Mouse (Mus musculus): ENCODE data around the gene Nelfe. TPM values are rescaled to one million over a fixed set of nuclear protein-coding genes. Genes with fewer than 3 reads are reported as not detected.

Nelfe gene
- polyA plus RNA-seq, 1 experiment from 2014 or later, result 114 TPM

DNA sequence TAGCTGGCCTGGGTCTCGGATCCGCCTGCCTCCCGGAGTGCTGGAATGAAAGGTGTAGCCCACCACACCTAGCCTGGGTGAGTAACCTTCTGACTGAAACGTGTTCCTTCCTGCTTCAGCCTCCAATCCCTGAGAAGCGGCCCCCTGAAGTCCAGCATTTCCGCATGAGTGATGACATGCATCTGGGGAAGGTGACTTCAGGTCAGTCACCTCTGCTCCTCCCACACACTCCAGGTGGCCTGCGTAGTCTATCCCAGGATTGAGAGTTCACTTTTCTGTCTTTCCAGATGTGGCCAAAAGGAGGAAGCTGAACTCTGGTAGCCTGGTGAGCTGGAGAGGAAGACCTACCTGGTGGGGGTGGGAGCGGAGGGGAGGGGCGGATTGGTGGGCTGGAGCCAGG, 52.7 kb downstream of the Nelfe start:
- no peak overlapping the region for H3K9ac ChIP-seq
- no peak overlapping the region for H3K4me3 ChIP-seq (replicated peaks)
- H3K27ac ChIP-seq (replicated peaks), result no peak overlapping the region
- H3K4me1 ChIP-seq, result peaks cover under 1% of the 10 kb centered on the region
- no peaks in the 10 kb centered on the region for H3K9me3 ChIP-seq (replicated peaks)
- ATAC-seq (ENCODE audit: insufficient number of reproducible peaks, low FRiP score, low TSS enrichment, low read depth), result no peak
- no peak overlapping the region for H3K4me2 ChIP-seq (replicated peaks)
- H3K27me3 ChIP-seq, result no peaks in the 10 kb centered on the region
- WGBS, result 91% methylated on average over 9 of the region's 9 CpGs
- H3K36me3 ChIP-seq, result peaks cover 66% of the 10 kb centered on the region

Small RNAs within 50 kb of the gene (microRNA-seq; reads per million reads assigned to microRNA genes)
- gene Mir6970 (ENCODE audit: borderline number of aligned reads) (0.69 reads per million), gene Mir6971 (ENCODE audit: borderline number of aligned reads) (1.9 reads per million, percentile 5 among the genes with 10 or more reads in this experiment), gene Mir6972 (ENCODE audit: borderline number of aligned reads) (not detected)

Other genes with a start within 250 kb of the Nelfe start
- 117 and 119 TPM in 2 replicates for gene Rnf5, start 246.7 kb upstream of the Nelfe start, polyA plus RNA-seq (2015; fragmentation: Nextera tagmentation; extraction: Ambion mirVana)
- gene Agpat1, start 246.1 kb upstream of the Nelfe start, polyA plus RNA-seq (2015; fragmentation: Nextera tagmentation; extraction: Ambion mirVana), result 57.6 and 61.2 TPM in 2 replicates
- 11.2 and 13.2 TPM in 2 replicates for gene Egfl8, start 234.4 kb upstream of the Nelfe start, polyA plus RNA-seq (2015; fragmentation: Nextera tagmentation; extraction: Ambion mirVana)
- 27.5 and 28.3 TPM in 2 replicates for gene Ppt2, start 221.9 kb upstream of the Nelfe start, polyA plus RNA-seq (2015; fragmentation: Nextera tagmentation; extraction: Ambion mirVana)
- gene Prrt1, start 220.9 kb upstream of the Nelfe start, polyA plus RNA-seq (2015; fragmentation: Nextera tagmentation; extraction: Ambion mirVana), result 1.3 and 1.5 TPM in 2 replicates
- gene Fkbpl, start 205.6 kb upstream of the Nelfe start, polyA plus RNA-seq (2015; fragmentation: Nextera tagmentation; extraction: Ambion mirVana), result 16.2 and 16.8 TPM in 2 replicates
- 88.8 and 94.7 TPM in 2 replicates for gene Atf6b, start 203.2 kb upstream of the Nelfe start, polyA plus RNA-seq (2015; fragmentation: Nextera tagmentation; extraction: Ambion mirVana)
- 0.48 and 0.87 TPM in 2 replicates for gene Tnxb, start 179.9 kb upstream of the Nelfe start, polyA plus RNA-seq (2015; fragmentation: Nextera tagmentation; extraction: Ambion mirVana)
- 1.4 and 2.1 TPM in 2 replicates for gene C4b, start 106.5 kb upstream of the Nelfe start, polyA plus RNA-seq (2015; fragmentation: Nextera tagmentation; extraction: Ambion mirVana)
- 0.12 TPM in 1 of 2 replicates, not detected in the other for gene Cyp21a1, start 45.8 kb upstream of the Nelfe start, polyA plus RNA-seq (2015; fragmentation: Nextera tagmentation; extraction: Ambion mirVana)
- gene Stk19, start 13.4 kb upstream of the Nelfe start, polyA plus RNA-seq (2015; fragmentation: Nextera tagmentation; extraction: Ambion mirVana), result 30.4 and 33.8 TPM in 2 replicates
- gene Dxo, start 13.4 kb upstream of the Nelfe start, polyA plus RNA-seq (2015; fragmentation: Nextera tagmentation; extraction: Ambion mirVana), result 66.2 and 70.7 TPM in 2 replicates
- 50.6 and 55.0 TPM in 2 replicates for gene Skiv2l, start 181 bp upstream of the Nelfe start, polyA plus RNA-seq (2015; fragmentation: Nextera tagmentation; extraction: Ambion mirVana)
- gene Cfb, start 12.1 kb downstream of the Nelfe start, polyA plus RNA-seq (2015; fragmentation: Nextera tagmentation; extraction: Ambion mirVana), result 2.9 and 3.2 TPM in 2 replicates
- gene Zbtb12, start 29.1 kb downstream of the Nelfe start, polyA plus RNA-seq (2015; fragmentation: Nextera tagmentation; extraction: Ambion mirVana), result 3.2 and 4.2 TPM in 2 replicates
- gene Gm20547, start 31.7 kb downstream of the Nelfe start, polyA plus RNA-seq (2015; fragmentation: Nextera tagmentation; extraction: Ambion mirVana), result not detected in 2 replicates
- gene C2, start 47.9 kb downstream of the Nelfe start, polyA plus RNA-seq (2015; fragmentation: Nextera tagmentation; extraction: Ambion mirVana), result 6.7 and 7.3 TPM in 2 replicates
- 86.8 and 92.7 TPM in 2 replicates for gene Ehmt2, start 48.1 kb downstream of the Nelfe start, polyA plus RNA-seq (2015; fragmentation: Nextera tagmentation; extraction: Ambion mirVana)
- gene Slc44a4, start 64.1 kb downstream of the Nelfe start, polyA plus RNA-seq (2015; fragmentation: Nextera tagmentation; extraction: Ambion mirVana), result 0.49 and 0.69 TPM in 2 replicates
- gene Neu1, start 80.9 kb downstream of the Nelfe start, polyA plus RNA-seq (2015; fragmentation: Nextera tagmentation; extraction: Ambion mirVana), result 20.8 and 22.7 TPM in 2 replicates
- gene Hspa1b, start 108.8 kb downstream of the Nelfe start, polyA plus RNA-seq (2015; fragmentation: Nextera tagmentation; extraction: Ambion mirVana), result 2.2 and 3.4 TPM in 2 replicates
- gene Gm20481, start 119.5 kb downstream of the Nelfe start, polyA plus RNA-seq (2015; fragmentation: Nextera tagmentation; extraction: Ambion mirVana), result not detected in 2 replicates
- gene Hspa1a, start 121.8 kb downstream of the Nelfe start, polyA plus RNA-seq (2015; fragmentation: Nextera tagmentation; extraction: Ambion mirVana), result 19.5 and 19.7 TPM in 2 replicates
- gene Hspa1l, start 122.3 kb downstream of the Nelfe start, polyA plus RNA-seq (2015; fragmentation: Nextera tagmentation; extraction: Ambion mirVana), result 0.71 and 0.77 TPM in 2 replicates
- gene Lsm2, start 131.5 kb downstream of the Nelfe start, polyA plus RNA-seq (2015; fragmentation: Nextera tagmentation; extraction: Ambion mirVana), result 163 and 173 TPM in 2 replicates
- gene Vars, start 150.6 kb downstream of the Nelfe start, polyA plus RNA-seq (2015; fragmentation: Nextera tagmentation; extraction: Ambion mirVana), result 108 and 114 TPM in 2 replicates
- gene Vwa7, start 166.2 kb downstream of the Nelfe start, polyA plus RNA-seq (2015; fragmentation: Nextera tagmentation; extraction: Ambion mirVana), result 0.43 and 0.58 TPM in 2 replicates
- 21.5 and 23.4 TPM in 2 replicates for gene Sapcd1, start 177.6 kb downstream of the Nelfe start, polyA plus RNA-seq (2015; fragmentation: Nextera tagmentation; extraction: Ambion mirVana)
- gene Msh5, start 196.4 kb downstream of the Nelfe start, polyA plus RNA-seq (2015; fragmentation: Nextera tagmentation; extraction: Ambion mirVana), result 3.6 and 5.4 TPM in 2 replicates
- 324 and 329 TPM in 2 replicates for gene Clic1, start 199.6 kb downstream of the Nelfe start, polyA plus RNA-seq (2015; fragmentation: Nextera tagmentation; extraction: Ambion mirVana)
- 319 and 347 TPM in 2 replicates for gene Ddah2, start 208.6 kb downstream of the Nelfe start, polyA plus RNA-seq (2015; fragmentation: Nextera tagmentation; extraction: Ambion mirVana)
- gene Ly6g6c, start 215.0 kb downstream of the Nelfe start, polyA plus RNA-seq (2015; fragmentation: Nextera tagmentation; extraction: Ambion mirVana), result 98.5 and 131 TPM in 2 replicates
- gene Mpig6b, start 215.8 kb downstream of the Nelfe start, polyA plus RNA-seq (2015; fragmentation: Nextera tagmentation; extraction: Ambion mirVana), result 1.1 and 1.4 TPM in 2 replicates
- 31.4 and 33.0 TPM in 2 replicates for gene Ly6g6e, start 226.5 kb downstream of the Nelfe start, polyA plus RNA-seq (2015; fragmentation: Nextera tagmentation; extraction: Ambion mirVana)
- gene Ly6g6d, start 227.7 kb downstream of the Nelfe start, polyA plus RNA-seq (2015; fragmentation: Nextera tagmentation; extraction: Ambion mirVana), result 1.5 and 2.3 TPM in 2 replicates
- 0.20 and 0.28 TPM in 2 replicates for gene Ly6g6f, start 235.2 kb downstream of the Nelfe start, polyA plus RNA-seq (2015; fragmentation: Nextera tagmentation; extraction: Ambion mirVana)
- gene Abhd16a, start 238.9 kb downstream of the Nelfe start, polyA plus RNA-seq (2015; fragmentation: Nextera tagmentation; extraction: Ambion mirVana), result 102 and 105 TPM in 2 replicates

All from embryonic facial prominence, embryonic 15.5 days (tissue).